Mouse (Mus musculus): ENCODE results near the gene Fam151a. TPM values are rescaled to one million over a fixed set of nuclear protein-coding genes. Genes with fewer than 3 reads are reported as not detected.

The Fam151a gene
- polyA plus RNA-seq (2012; ENCODE audit: insufficient read depth, insufficient read length, low replicate concordance, missing spikeins): not detected in 2 replicates

DNA sequence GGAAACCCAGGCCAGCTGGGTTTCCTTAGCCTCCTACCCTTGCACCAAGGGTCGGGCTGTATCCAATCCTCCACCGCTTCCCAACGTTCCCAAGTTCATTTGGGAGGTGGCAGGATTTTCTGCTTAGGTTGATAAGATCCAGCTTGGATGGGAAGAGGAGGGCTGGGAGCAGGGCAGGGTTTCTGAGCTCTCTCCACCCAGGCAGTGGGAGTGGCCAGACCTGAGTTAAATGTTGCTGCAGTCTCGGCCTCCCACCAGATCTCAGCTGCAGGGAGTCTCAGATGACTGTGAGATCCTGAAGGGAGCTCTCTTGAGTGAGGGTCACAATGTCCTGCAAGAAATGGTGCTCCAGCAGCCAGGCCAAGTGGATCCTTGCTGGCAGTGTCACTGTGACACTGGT, at the start of gene Fam151a:
Fam151a (plus strand) TSS at position 254 of the 400 bp plus-strand sequence.
- 79% methylated on average over 4 of the region's 4 CpGs for WGBS
- H3K4me1 ChIP-seq (ENCODE audit: control insufficient read depth, insufficient read depth, low read length): no peaks in the 10 kb centered on the region
- TF ChIP-seq CTCF (IDR thresholded peaks at IDR 0.05; ENCODE audit: insufficient read depth, low read depth, low read length) (no peak), POLR2A (IDR thresholded peaks at IDR 0.05; ENCODE audit: insufficient read depth, low read depth, low read length) (no peak)
- H3K4me3 ChIP-seq (ENCODE audit: insufficient read depth, low read depth, low read length): no peak within 1 kb of the TSS
- H3K27ac ChIP-seq (ENCODE audit: insufficient read depth, low read depth, low read length): no peak within 1 kb of the TSS

- TF ChIP-seq CTCF (IDR thresholded peaks at IDR 0.05; ENCODE audit: insufficient read depth, low read depth, low read length) (no peak), POLR2A (IDR thresholded peaks at IDR 0.05; ENCODE audit: insufficient read depth, low read depth, low read length) (no peak)
- WGBS: 62% methylated on average over 3 of the region's 3 CpGs
- no peak overlapping the region for H3K27ac ChIP-seq (ENCODE audit: insufficient read depth, low read depth, low read length)
- no peak overlapping the region for H3K4me3 ChIP-seq (ENCODE audit: insufficient read depth, low read depth, low read length)
- H3K4me1 ChIP-seq (ENCODE audit: control insufficient read depth, insufficient read depth, low read length): no peaks in the 10 kb centered on the region
Measured at GRCm38 (mm10) chr4:106688636-106689296, 44.9 kb upstream of the Fam151a start.

DNA sequence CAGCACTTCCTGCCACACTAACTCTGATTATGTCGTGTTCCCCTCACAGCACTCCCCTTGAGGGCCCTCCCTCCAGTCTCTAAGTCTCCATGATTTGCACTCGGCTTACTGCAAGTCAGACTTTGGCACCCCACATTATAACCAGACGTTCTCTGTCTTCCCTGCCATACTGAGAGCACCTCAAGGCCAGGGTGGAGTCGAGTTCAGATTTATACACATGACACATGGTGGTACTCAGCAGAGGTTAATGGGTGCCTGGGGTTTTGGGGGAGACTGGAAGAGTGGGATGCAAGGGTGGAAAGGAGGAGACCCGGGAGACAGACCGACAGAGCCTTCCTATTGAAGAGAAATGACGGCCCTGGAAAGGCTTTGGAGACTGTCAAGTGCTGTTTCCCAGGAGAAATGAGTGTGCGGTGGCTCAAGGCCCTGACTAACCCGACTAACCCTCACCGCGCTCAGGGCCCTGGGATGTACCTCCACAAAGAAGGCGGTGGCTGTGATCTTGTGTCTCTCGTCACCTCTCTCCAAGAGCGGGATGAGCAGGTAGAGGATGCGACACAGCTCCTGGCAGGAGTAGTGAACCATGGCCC, 39.8 kb upstream of the Fam151a start:
- WGBS: 88% methylated on average over 15 of the region's 15 CpGs
- Histone ChIP-seq H3K27ac (ENCODE audit: insufficient read depth, low read depth, low read length) (no peak overlapping the region), H3K4me3 (ENCODE audit: insufficient read depth, low read depth, low read length) (no peak overlapping the region), H3K4me1 (ENCODE audit: control insufficient read depth, insufficient read depth, low read length) (peaks cover 4% of the 10 kb centered on the region)
- TF ChIP-seq POLR2A (IDR thresholded peaks at IDR 0.05; ENCODE audit: insufficient read depth, low read depth, low read length) (no peak), CTCF (IDR thresholded peaks at IDR 0.05; ENCODE audit: insufficient read depth, low read depth, low read length) (no peak)

- 22% methylated on average over 9 of the region's 9 CpGs for WGBS
- Histone ChIP-seq H3K4me1 (ENCODE audit: control insufficient read depth, insufficient read depth, low read length) (peaks cover 42% of the 10 kb centered on the region), H3K4me3 (ENCODE audit: insufficient read depth, low read depth, low read length) (no peak overlapping the region), H3K27ac (ENCODE audit: insufficient read depth, low read depth, low read length) (no peak overlapping the region)
- no peak for TF ChIP-seq CTCF (IDR thresholded peaks at IDR 0.05; ENCODE audit: insufficient read depth, low read depth, low read length)
- TF ChIP-seq POLR2A (IDR thresholded peaks at IDR 0.05; ENCODE audit: insufficient read depth, low read depth, low read length): no peak
Measured at GRCm38 (mm10) chr4:106699989-106700388, 33.7 kb upstream of the Fam151a start.

GRCm38 (mm10) chr4:106700798-106701197, 32.9 kb upstream of the Fam151a start:
- WGBS: 19% methylated on average over 4 of the region's 4 CpGs
- Histone ChIP-seq H3K27ac (ENCODE audit: insufficient read depth, low read depth, low read length) (peak overlapping the region; percentile 16), H3K4me1 (ENCODE audit: control insufficient read depth, insufficient read depth, low read length) (peaks cover 50% of the 10 kb centered on the region), H3K4me3 (ENCODE audit: insufficient read depth, low read depth, low read length) (no peak overlapping the region)
- no peak for TF ChIP-seq CTCF (IDR thresholded peaks at IDR 0.05; ENCODE audit: insufficient read depth, low read depth, low read length)
- no peak for TF ChIP-seq POLR2A (IDR thresholded peaks at IDR 0.05; ENCODE audit: insufficient read depth, low read depth, low read length)

- 42% methylated on average over 10 of the region's 10 CpGs for WGBS
- Histone ChIP-seq H3K4me1 (ENCODE audit: control insufficient read depth, insufficient read depth, low read length) (peaks cover 46% of the 10 kb centered on the region), H3K4me3 (ENCODE audit: insufficient read depth, low read depth, low read length) (no peak overlapping the region), H3K27ac (ENCODE audit: insufficient read depth, low read depth, low read length) (peak overlapping the region; percentile 61)
- TF ChIP-seq CTCF (IDR thresholded peaks at IDR 0.05; ENCODE audit: insufficient read depth, low read depth, low read length): no peak
- TF ChIP-seq POLR2A (IDR thresholded peaks at IDR 0.05; ENCODE audit: insufficient read depth, low read depth, low read length): no peak
Measured at GRCm38 (mm10) chr4:106703956-106704355, 29.7 kb upstream of the Fam151a start.

- no peak overlapping the region for H3K4me3 ChIP-seq (ENCODE audit: insufficient read depth, low read depth, low read length)
- TF ChIP-seq POLR2A (IDR thresholded peaks at IDR 0.05; ENCODE audit: insufficient read depth, low read depth, low read length) (peak; percentile 31; the same call in 1 of the 2 replicates), CTCF (IDR thresholded peaks at IDR 0.05; ENCODE audit: insufficient read depth, low read depth, low read length) (no peak)
- 18% methylated on average over 11 of the region's 11 CpGs for WGBS
- peak overlapping the region; percentile 61 for H3K27ac ChIP-seq (ENCODE audit: insufficient read depth, low read depth, low read length)
- peaks cover 45% of the 10 kb centered on the region for H3K4me1 ChIP-seq (ENCODE audit: control insufficient read depth, insufficient read depth, low read length)
Measured at GRCm38 (mm10) chr4:106704416-106704815, 29.3 kb upstream of the Fam151a start.

DNA sequence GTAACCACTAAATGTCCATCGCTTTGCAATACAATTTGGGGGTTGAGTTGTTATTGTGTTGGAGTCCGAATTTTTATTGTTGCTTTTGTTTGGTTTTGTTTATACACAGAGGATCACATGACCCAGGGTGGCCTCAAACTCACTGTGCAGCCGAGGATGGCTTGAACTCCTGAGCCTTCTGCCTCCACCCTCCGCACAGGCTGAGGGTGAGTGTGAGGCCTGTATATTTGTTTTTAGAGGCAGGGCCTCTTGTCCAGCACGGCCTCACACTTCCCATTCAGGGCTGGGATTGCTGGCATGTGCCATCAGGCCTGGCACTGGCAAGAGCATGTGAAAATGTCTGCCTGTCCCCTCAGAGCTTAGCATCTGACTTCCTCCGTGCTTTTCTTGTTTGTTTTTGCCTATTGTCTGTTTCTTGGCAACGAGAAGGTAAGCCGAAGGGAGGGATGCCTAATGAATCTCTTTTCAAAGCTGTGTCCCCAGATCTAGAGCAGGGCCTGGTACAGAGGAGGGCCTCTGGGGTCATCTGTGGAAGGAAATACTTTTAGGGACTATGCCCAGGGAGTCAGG, 28.5 kb upstream of the Fam151a start:
- WGBS: 29% methylated on average over 8 of the region's 8 CpGs
- no peak overlapping the region for H3K4me3 ChIP-seq (ENCODE audit: insufficient read depth, low read depth, low read length)
- peak overlapping the region; percentile 61 for H3K27ac ChIP-seq (ENCODE audit: insufficient read depth, low read depth, low read length)
- TF ChIP-seq CTCF (IDR thresholded peaks at IDR 0.05; ENCODE audit: insufficient read depth, low read depth, low read length): no peak
- TF ChIP-seq POLR2A (IDR thresholded peaks at IDR 0.05; ENCODE audit: insufficient read depth, low read depth, low read length): no peak
- H3K4me1 ChIP-seq (ENCODE audit: control insufficient read depth, insufficient read depth, low read length): peaks cover 37% of the 10 kb centered on the region

DNA sequence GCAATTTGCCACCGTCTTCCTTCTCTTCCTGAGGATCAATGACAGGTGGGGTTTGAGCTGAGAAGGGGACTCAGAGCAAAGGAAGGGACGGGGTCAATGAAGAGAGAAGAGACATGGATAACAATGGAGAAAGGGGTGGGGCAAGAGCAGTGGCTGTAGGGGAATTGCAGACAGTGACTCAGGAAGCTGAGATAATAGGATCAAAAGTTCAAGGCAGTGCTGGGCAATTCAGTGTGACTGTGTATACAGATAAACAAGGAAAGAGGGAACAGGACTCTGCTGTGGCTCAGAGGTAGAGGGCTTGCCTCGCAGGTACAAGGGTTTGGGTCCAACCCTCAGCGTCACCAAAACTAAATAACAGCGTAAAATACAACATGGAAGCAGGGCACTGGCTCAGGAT, 25.7 kb upstream of the Fam151a start:
- no peak overlapping the region for H3K4me3 ChIP-seq (ENCODE audit: insufficient read depth, low read depth, low read length)
- peaks cover 25% of the 10 kb centered on the region for H3K4me1 ChIP-seq (ENCODE audit: control insufficient read depth, insufficient read depth, low read length)
- H3K27ac ChIP-seq (ENCODE audit: insufficient read depth, low read depth, low read length): no peak overlapping the region
- TF ChIP-seq POLR2A (IDR thresholded peaks at IDR 0.05; ENCODE audit: insufficient read depth, low read depth, low read length) (no peak), CTCF (IDR thresholded peaks at IDR 0.05; ENCODE audit: insufficient read depth, low read depth, low read length) (no peak)
- 45% methylated on average over 5 of the region's 5 CpGs for WGBS

Measured in olfactory bulb, adult 2 months (tissue).